ENCODE assay signal across 28 mouse cellular contexts in genomic region chr11:49781833-49782399, GRCm38 (mm10). TPM values are rescaled to one million over a fixed set of nuclear protein-coding genes. Genes with fewer than 3 reads are reported as not detected.
DNase-seq lines count a peak whose midpoint lies in the region; ATAC-seq lines count a peak whose summit lies in the region.
"Had no signal": no experiment of that assay in that cellular context is flagged by ENCODE, and none has a peak within 500 bp of the region (broad histone marks: within the 10 kb centered on the region; RNA-seq: fewer than 3 reads in every experiment).

No protein-coding gene starts in this region.

- no peak overlapping the region for H3K27ac ChIP-seq in midbrain, embryonic 11.5 days (ENCODE audit: low read depth, low read length)
- no peak overlapping the region for H3K27ac ChIP-seq in midbrain, embryonic 14.5 days (replicated peaks; ENCODE audit: low read depth, low read length)
- H3K27ac ChIP-seq: embryonic facial prominence, embryonic 10.5 days; embryonic facial prominence, embryonic 13.5 days; forebrain, embryonic 12.5 days; forebrain, embryonic 15.5 days; heart, embryonic 15.5 days; hindbrain, embryonic 10.5 days; hindbrain, embryonic 13.5 days had no signal

- no peak overlapping the region for H3K4me3 ChIP-seq in midbrain, embryonic 11.5 days (ENCODE audit: low read depth, low read length)
- H3K4me3 ChIP-seq in midbrain, embryonic 14.5 days (replicated peaks; ENCODE audit: low read depth, low read length) = no peak overlapping the region
- H3K4me3 ChIP-seq: embryonic facial prominence, embryonic 10.5 days; embryonic facial prominence, embryonic 13.5 days; erythroblast, embryonic 14.5 days; forebrain, embryonic 12.5 days; forebrain, embryonic 15.5 days; heart, embryonic 12.5 days; heart, embryonic 15.5 days; hindbrain, embryonic 10.5 days; hindbrain, embryonic 13.5 days had no signal

- no peaks in the 10 kb centered on the region for H3K9me3 ChIP-seq in midbrain, embryonic 11.5 days (ENCODE audit: control insufficient read depth, low read length)
- no peaks in the 10 kb centered on the region for H3K9me3 ChIP-seq in midbrain, embryonic 14.5 days (ENCODE audit: control insufficient read depth, low read length)
- H3K9me3 ChIP-seq: embryonic facial prominence, embryonic 10.5 days; embryonic facial prominence, embryonic 13.5 days; forebrain, embryonic 12.5 days; forebrain, embryonic 15.5 days; heart, embryonic 12.5 days; heart, embryonic 15.5 days; hindbrain, embryonic 10.5 days; hindbrain, embryonic 13.5 days had no signal

- H3K27me3 ChIP-seq in midbrain, embryonic 11.5 days (ENCODE audit: control insufficient read depth, insufficient read depth, low read length) = no peaks in the 10 kb centered on the region
- no peaks in the 10 kb centered on the region for H3K27me3 ChIP-seq in midbrain, embryonic 14.5 days (ENCODE audit: control insufficient read depth, insufficient read depth, low read length)
- H3K27me3 ChIP-seq: embryonic facial prominence, embryonic 13.5 days; forebrain, embryonic 12.5 days; forebrain, embryonic 15.5 days; heart, embryonic 12.5 days; heart, embryonic 15.5 days; hindbrain, embryonic 13.5 days had no signal

- peak; percentile 33 for DNase-seq in midbrain, embryonic 11.5 days (ENCODE audit: low spot score, missing footprints)
- DNase-seq in midbrain, embryonic 14.5 days = no peak
- DNase-seq in cerebellum, adult 18-20 months = no peak
- no peak for DNase-seq in lung, postnatal 14 days
- DNase-seq: adrenal gland, postnatal 10 days; adrenal gland, postnatal 36 days; cerebellum, adult 2 months; cerebellum, adult 9-11 months; cerebellum, postnatal 25 days; embryo, embryonic 11 days; gastrocnemius, postnatal 25 days; heart, adult 18-20 months; heart, postnatal 10 days; heart, postnatal 36 days had no signal

- H3K4me1 ChIP-seq in midbrain, embryonic 11.5 days (ENCODE audit: control insufficient read depth, insufficient read depth, low read length) = no peaks in the 10 kb centered on the region
- H3K4me1 ChIP-seq in midbrain, embryonic 14.5 days (ENCODE audit: control insufficient read depth, insufficient read depth, low read length) = no peaks in the 10 kb centered on the region
- H3K4me1 ChIP-seq: embryonic facial prominence, embryonic 10.5 days; embryonic facial prominence, embryonic 13.5 days; forebrain, embryonic 12.5 days; forebrain, embryonic 15.5 days; hindbrain, embryonic 13.5 days had no signal

- WGBS in midbrain, embryonic 11.5 days = 70% methylated on average over 6 of the region's 6 CpGs
- 72% methylated on average over 6 of the region's 6 CpGs for WGBS in midbrain, embryonic 14.5 days

- no peak for ATAC-seq in midbrain, embryonic 11.5 days (ENCODE audit: low FRiP score)
- ATAC-seq in midbrain, embryonic 14.5 days (ENCODE audit: low FRiP score, low TSS enrichment) = no peak
- ATAC-seq in common myeloid progenitor, adult 5-6 weeks (replicated peaks; ENCODE audit: low read depth, poor library complexity, severe bottlenecking) = peak; percentile 47; the same call in 1 of the 2 replicates
- peak; percentile 50; the same call in 1 of the 2 replicates for ATAC-seq in megakaryocyte-erythroid progenitor cell, adult 5-6 weeks (replicated peaks; ENCODE audit: low FRiP score, low TSS enrichment, poor library complexity, severe bottlenecking)
- ATAC-seq: CD4-positive, CD25-positive, alpha-beta regulatory T cell, adult 4 months; forebrain, embryonic 15.5 days; hindbrain, embryonic 16.5 days; Patski had no signal

- no peaks in the 10 kb centered on the region for H3K36me3 ChIP-seq in midbrain, embryonic 11.5 days (ENCODE audit: control insufficient read depth, insufficient read depth, low read length)
- H3K36me3 ChIP-seq in midbrain, embryonic 14.5 days (ENCODE audit: control insufficient read depth, insufficient read depth, low read length) = no peaks in the 10 kb centered on the region
- H3K36me3 ChIP-seq: embryonic facial prominence, embryonic 10.5 days; embryonic facial prominence, embryonic 13.5 days; forebrain, embryonic 12.5 days; forebrain, embryonic 15.5 days; heart, embryonic 12.5 days; heart, embryonic 15.5 days; hindbrain, embryonic 10.5 days; hindbrain, embryonic 13.5 days had no signal

- H3K4me2 ChIP-seq in midbrain, embryonic 11.5 days = no peak overlapping the region
- no peak overlapping the region for H3K4me2 ChIP-seq in midbrain, embryonic 14.5 days (ENCODE audit: low read length)
- H3K4me2 ChIP-seq: embryonic facial prominence, embryonic 13.5 days; forebrain, embryonic 12.5 days; forebrain, embryonic 15.5 days; heart, embryonic 12.5 days; heart, embryonic 15.5 days; hindbrain, embryonic 13.5 days had no signal

- no peak overlapping the region for H3K9ac ChIP-seq in midbrain, embryonic 11.5 days (ENCODE audit: low read length)
- no peak overlapping the region for H3K9ac ChIP-seq in midbrain, embryonic 14.5 days (replicated peaks; ENCODE audit: low read length)
- H3K9ac ChIP-seq: embryonic facial prominence, embryonic 13.5 days; forebrain, embryonic 12.5 days; forebrain, embryonic 15.5 days; heart, embryonic 12.5 days; heart, embryonic 15.5 days; hindbrain, embryonic 13.5 days had no signal

RNA-seq across cellular contexts. Expression of gene Gfpt2, which starts 12.1 kb away (rescaled TPM):
- 8.7 and 9.9 TPM in 2 replicates for polyA plus RNA-seq in midbrain, embryonic 11.5 days (2014; fragmentation: Nextera tagmentation; extraction: Ambion mirVana)
- 4.1 and 4.5 TPM in 2 replicates for polyA plus RNA-seq in midbrain, embryonic 14.5 days (2014; fragmentation: Nextera tagmentation; extraction: Ambion mirVana)
- 0.97 and 2.5 TPM in 2 replicates for total RNA-seq in common myeloid progenitor, adult 5-6 weeks (2017)
- 0.87 and 1.0 TPM in 2 replicates for total RNA-seq in megakaryocyte-erythroid progenitor cell, adult 5-6 weeks (2014; fragmentation: Nextera tagmentation)
- 2.3 and 2.9 TPM in 2 replicates for total RNA-seq in megakaryocyte-erythroid progenitor cell, adult 5-6 weeks (2017)
- polyA plus RNA-seq: erythroblast, embryonic 14.5 days had no signal

Comparison
In these comparisons a context has a peak if more than half of its experiments do, and no peak if none do; other contexts are left out.
1. ATAC-seq: peak in common myeloid progenitor, adult 5-6 weeks (single experiment) and megakaryocyte-erythroid progenitor cell, adult 5-6 weeks (single experiment); none in midbrain, embryonic 11.5 days (single experiment) and midbrain, embryonic 14.5 days (single experiment).